Mouse (Mus musculus) ES-E14 (cell line): ENCODE data around the gene Akap2. TPM values are rescaled to one million over a fixed set of nuclear protein-coding genes. Genes with fewer than 3 reads are reported as not detected.

Experiments
- DNase-seq: peaks from one replicate; pipeline ENCODE4 v3.0.0-alpha.2; 2013; ENCODE audit warnings: low read depth, low spot score
- H3K27ac ChIP-seq: 2 replicates; pipeline ENCODE4 v1.5.1; 2012; ENCODE audit warnings: low read depth, mild to moderate bottlenecking, low read length, moderate library complexity, mixed read lengths; ENCODE audit not compliant: poor library complexity, insufficient read depth, severe bottlenecking
- H3K36me3 ChIP-seq: 2 replicates; pipeline ENCODE4 v1.6.1; 2012; ENCODE audit warnings: mild to moderate bottlenecking, low read length, moderate library complexity, mixed read lengths; ENCODE audit not compliant: control insufficient read depth, poor library complexity, insufficient read depth, severe bottlenecking
- H3K4me1 ChIP-seq, 2 experiments: fragments of 150-350 bp in 1 of 2; sonication (generic) in 1 of 2; 2 replicates each; pipeline ENCODE4 v1.6.1; 2012; ENCODE audit warnings: low read length in 2 of 2, mild to moderate bottlenecking in 1 of 2, mixed read lengths in 1 of 2; ENCODE audit not compliant: control insufficient read depth in 2 of 2, insufficient read depth in 2 of 2, poor library complexity in 1 of 2
- H3K4me3 ChIP-seq, 2 experiments: fragments of 150-350 bp in 1 of 2; sonication (generic) in 1 of 2; 2 replicates each; pipeline ENCODE4 v1.5.1; 2012; ENCODE audit warnings: low read length in 2 of 2, low read depth in 1 of 2, mild to moderate bottlenecking in 1 of 2, mixed read lengths in 1 of 2; ENCODE audit not compliant: insufficient read depth in 1 of 2, poor library complexity in 1 of 2, severe bottlenecking in 1 of 2
- H3K9ac ChIP-seq: 2 replicates; pipeline ENCODE4 v1.6.1; 2012; ENCODE audit warnings: low read depth, mild to moderate bottlenecking, low read length, mixed read lengths; ENCODE audit not compliant: poor library complexity, insufficient read depth, severe bottlenecking
- H3K9me3 ChIP-seq: fragments of 150-350 bp; sonication (generic); 2 replicates; pipeline ENCODE4 v1.6.1; 2012; ENCODE audit warnings: low read depth, mild to moderate bottlenecking, low read length; ENCODE audit not compliant: control insufficient read depth, insufficient read depth
- CHD2 ChIP-seq: IDR thresholded peaks from 2 replicates; pipeline ENCODE4 v1.6.1; 2014; ENCODE audit warnings: mild to moderate bottlenecking, low read depth, low read length, inconsistent platforms
- HCFC1 ChIP-seq: IDR thresholded peaks from 2 replicates; pipeline ENCODE4 v1.6.1; 2012; ENCODE audit warnings: low read length, inconsistent platforms, borderline replicate concordance; ENCODE audit not compliant: insufficient read depth
- MAFK ChIP-seq: IDR thresholded peaks from 2 replicates; pipeline ENCODE4 v1.6.1; 2014; ENCODE audit warnings: mild to moderate bottlenecking, low read depth, low read length, inconsistent platforms; ENCODE audit not compliant: insufficient read depth
- ZC3H11A ChIP-seq: IDR thresholded peaks from 2 replicates; pipeline ENCODE4 v1.6.1; 2012; ENCODE audit warnings: low read depth, mild to moderate bottlenecking, inconsistent platforms, low read length, borderline replicate concordance
- ZNF384 ChIP-seq: IDR thresholded peaks from 2 replicates; pipeline ENCODE4 v1.6.1; 2012; ENCODE audit warnings: low read depth, low read length, inconsistent platforms
- in situ Hi-C, 2 experiments: fragments of 600-800 bp; cut with MboI; formaldehyde crosslinking; loops; one replicate each; pipeline ENCODE4 v1.15.1; 2025; ENCODE audit warnings: low sequenced_read_pairs in 2 of 2, inconsistent platforms in 1 of 2; ENCODE audit not compliant: unreplicated experiment in 2 of 2
- total RNA-seq: library from RNA; depleted of rRNA; stranded (reverse); fragments of 300-350 nt; gene quantifications from 2 replicates; pipeline ENCODE4 v1.2.3, GENCODE M21; 2012

The Akap2 gene
- total RNA-seq, 1 experiment: 35.7 TPM

GRCm38 (mm10) chr4:57797548-57798285 is 80.3 kb downstream of the Akap2 start:
- no peak overlapping the region for H3K4me3 ChIP-seq
- DNase-seq: no peak
- H3K9me3 ChIP-seq: no peaks in the 10 kb centered on the region
- peaks cover 2% of the 10 kb centered on the region; the same call in 1 of the 2 replicates for H3K36me3 ChIP-seq
- TF ChIP-seq ZC3H11A: no peak
- no peak for TF ChIP-seq CHD2
- no peak for TF ChIP-seq MAFK
- TF ChIP-seq HCFC1: no peak
- no peak for TF ChIP-seq ZNF384
- in situ Hi-C loops: no loop called here
- H3K4me1 ChIP-seq: peaks cover 3 to 17% of the 10 kb centered on the region in 2 experiments; a peak in 2 of 4 replicates
- no peak overlapping the region for H3K27ac ChIP-seq
- H3K9ac ChIP-seq: no peak overlapping the region

GRCm38 (mm10) chr4:57798286-57799018 is 81.0 kb downstream of the Akap2 start:
- no peak for TF ChIP-seq CHD2
- TF ChIP-seq HCFC1: no peak
- no peak for TF ChIP-seq MAFK
- TF ChIP-seq ZNF384: no peak
- no peak for TF ChIP-seq ZC3H11A
- in situ Hi-C loops: no loop called here
- H3K27ac ChIP-seq: no peak overlapping the region; the same call in 1 of the 2 replicates
- peaks cover 3 to 17% of the 10 kb centered on the region in 2 experiments; a peak in 2 of 4 replicates for H3K4me1 ChIP-seq
- H3K4me3 ChIP-seq: no peak overlapping the region
- no peak for DNase-seq
- H3K9me3 ChIP-seq: no peaks in the 10 kb centered on the region
- peaks cover 2% of the 10 kb centered on the region; the same call in 1 of the 2 replicates for H3K36me3 ChIP-seq
- H3K9ac ChIP-seq: no peak overlapping the region

GRCm38 (mm10) chr4:57799297-57799696 is 81.8 kb downstream of the Akap2 start:
- TF ChIP-seq ZNF384 (no peak), MAFK (no peak), ZC3H11A (no peak), CHD2 (no peak), HCFC1 (no peak)
- no peak for DNase-seq
- H3K4me1 ChIP-seq: peaks cover 3 to 12% of the 10 kb centered on the region in 2 experiments; a peak in 2 of 4 replicates
- H3K27ac ChIP-seq: no peak overlapping the region
- no peak overlapping the region for H3K4me3 ChIP-seq
- H3K9me3 ChIP-seq: no peaks in the 10 kb centered on the region
- H3K9ac ChIP-seq: no peak overlapping the region
- in situ Hi-C loops: no loop called here
- peaks cover 2% of the 10 kb centered on the region; the same call in 1 of the 2 replicates for H3K36me3 ChIP-seq

- H3K27ac ChIP-seq: no peak overlapping the region
- no peak for TF ChIP-seq MAFK
- no peak for TF ChIP-seq ZNF384
- TF ChIP-seq ZC3H11A: no peak
- TF ChIP-seq HCFC1: no peak
- TF ChIP-seq CHD2: no peak
- peaks cover 2% of the 10 kb centered on the region; the same call in 1 of the 2 replicates for H3K36me3 ChIP-seq
- H3K4me3 ChIP-seq: no peak overlapping the region
- H3K9me3 ChIP-seq: no peaks in the 10 kb centered on the region
- peaks cover 0 to 7% of the 10 kb centered on the region in 2 experiments; a peak in 2 of 4 replicates for H3K4me1 ChIP-seq
- H3K9ac ChIP-seq: no peak overlapping the region
- in situ Hi-C loops: no loop called here
- no peak for DNase-seq
Observed at GRCm38 (mm10) chr4:57801239-57801638, 83.8 kb downstream of the Akap2 start.
